Mouse (Mus musculus): Measurements from ENCODE around the gene Pnmal2. TPM values are rescaled to one million over a fixed set of nuclear protein-coding genes. Genes with fewer than 3 reads are reported as not detected.
A peak's percentile ranks its signal among the peaks of the same experiment; 100 is the strongest.

Pnmal2 gene
- polyA plus RNA-seq, 1 experiment from 2014 or later: 92.1 TPM

GRCm38 (mm10) chr7:16931968-16932627 lies 12.4 kb upstream of the Pnmal2 start:
- H3K4me3 ChIP-seq (ENCODE audit: low read depth, low read length): no peak overlapping the region
- no peak overlapping the region for H3K27ac ChIP-seq (ENCODE audit: low read depth, low read length)
- no peak overlapping the region for H3K4me2 ChIP-seq (ENCODE audit: low read depth, low read length)
- 22% methylated on average over 14 of the region's 14 CpGs for WGBS
- ATAC-seq (ENCODE audit: low read depth): peak; percentile 66
- H3K27me3 ChIP-seq (ENCODE audit: control insufficient read depth, insufficient read depth, low read length): no peaks in the 10 kb centered on the region
- no peak overlapping the region for H3K9ac ChIP-seq (replicated peaks; ENCODE audit: low read depth, low read length)
- H3K36me3 ChIP-seq (ENCODE audit: control insufficient read depth, insufficient read depth, low read length): no peaks in the 10 kb centered on the region
- H3K4me1 ChIP-seq (ENCODE audit: control insufficient read depth, insufficient read depth, low read length): 0 out of 2 replicates have a peak, but pooled peaks cover 4% of the 10 kb centered on the region
- no peaks in the 10 kb centered on the region for H3K9me3 ChIP-seq (ENCODE audit: control insufficient read depth, low read length)

- Histone ChIP-seq H3K9me3 (ENCODE audit: control insufficient read depth, low read length) (no peaks in the 10 kb centered on the region), H3K4me1 (ENCODE audit: control insufficient read depth, insufficient read depth, low read length) (0 out of 2 replicates have a peak, but pooled peaks cover 4% of the 10 kb centered on the region), H3K4me3 (ENCODE audit: low read depth, low read length) (no peak overlapping the region), H3K27ac (ENCODE audit: low read depth, low read length) (peak overlapping the region; percentile 66), H3K27me3 (ENCODE audit: control insufficient read depth, insufficient read depth, low read length) (no peaks in the 10 kb centered on the region), H3K36me3 (ENCODE audit: control insufficient read depth, insufficient read depth, low read length) (no peaks in the 10 kb centered on the region), H3K4me2 (ENCODE audit: low read depth, low read length) (no peak overlapping the region), H3K9ac (replicated peaks; ENCODE audit: low read depth, low read length) (no peak overlapping the region)
- WGBS: 37% methylated on average over 14 of the region's 14 CpGs
- ATAC-seq (ENCODE audit: low read depth): peak; percentile 70
Observed at GRCm38 (mm10) chr7:16932704-16933577, 11.5 kb upstream of the Pnmal2 start.

- ATAC-seq (ENCODE audit: low read depth): no peak
- peaks cover 10% of the 10 kb centered on the region for H3K4me1 ChIP-seq (ENCODE audit: control insufficient read depth, insufficient read depth, low read length)
Observed at GRCm38 (mm10) chr7:16937312-16937711, 7.2 kb upstream of the Pnmal2 start.

GRCm38 (mm10) chr7:16938117-16938791 lies 6.2 kb upstream of the Pnmal2 start:
- Histone ChIP-seq H3K4me3 (ENCODE audit: low read depth, low read length) (no peak overlapping the region), H3K9me3 (ENCODE audit: control insufficient read depth, low read length) (no peaks in the 10 kb centered on the region), H3K9ac (replicated peaks; ENCODE audit: low read depth, low read length) (no peak overlapping the region), H3K27me3 (ENCODE audit: control insufficient read depth, insufficient read depth, low read length) (no peaks in the 10 kb centered on the region), H3K27ac (ENCODE audit: low read depth, low read length) (peak overlapping the region; percentile 74), H3K36me3 (ENCODE audit: control insufficient read depth, insufficient read depth, low read length) (no peaks in the 10 kb centered on the region), H3K4me1 (ENCODE audit: control insufficient read depth, insufficient read depth, low read length) (peaks cover 13% of the 10 kb centered on the region), H3K4me2 (ENCODE audit: low read depth, low read length) (no peak overlapping the region)
- 62% methylated on average over 17 of the region's 17 CpGs for WGBS
- peak; percentile 91; the same call in 1 of the 2 replicates for ATAC-seq (ENCODE audit: low read depth)

More at GRCm38 (mm10) chr7:16937312-16937711, 7.2 kb upstream of the Pnmal2 start:
- Histone ChIP-seq H3K9ac (replicated peaks; ENCODE audit: low read depth, low read length) (no peak overlapping the region), H3K27ac (ENCODE audit: low read depth, low read length) (no peak overlapping the region), H3K36me3 (ENCODE audit: control insufficient read depth, insufficient read depth, low read length) (no peaks in the 10 kb centered on the region), H3K27me3 (ENCODE audit: control insufficient read depth, insufficient read depth, low read length) (no peaks in the 10 kb centered on the region), H3K4me2 (ENCODE audit: low read depth, low read length) (no peak overlapping the region), H3K9me3 (ENCODE audit: control insufficient read depth, low read length) (no peaks in the 10 kb centered on the region), H3K4me3 (ENCODE audit: low read depth, low read length) (no peak overlapping the region)
- WGBS: 45% methylated on average over 4 of the region's 4 CpGs

- H3K4me1 ChIP-seq (ENCODE audit: control insufficient read depth, insufficient read depth, low read length): peaks cover 18% of the 10 kb centered on the region
- H3K9ac ChIP-seq (replicated peaks; ENCODE audit: low read depth, low read length): no peak overlapping the region
- H3K4me2 ChIP-seq (ENCODE audit: low read depth, low read length): no peak overlapping the region
- H3K27ac ChIP-seq (ENCODE audit: low read depth, low read length): peak overlapping the region; percentile 7; the same call in 1 of the 2 replicates
- H3K4me3 ChIP-seq (ENCODE audit: low read depth, low read length): no peak overlapping the region
- WGBS: 60% methylated on average over 7 of the region's 7 CpGs
- no peaks in the 10 kb centered on the region for H3K27me3 ChIP-seq (ENCODE audit: control insufficient read depth, insufficient read depth, low read length)
- H3K36me3 ChIP-seq (ENCODE audit: control insufficient read depth, insufficient read depth, low read length): no peaks in the 10 kb centered on the region
- ATAC-seq (ENCODE audit: low read depth): no peak
- H3K9me3 ChIP-seq (ENCODE audit: control insufficient read depth, low read length): no peaks in the 10 kb centered on the region
Observed at GRCm38 (mm10) chr7:16940292-16940691, 4.2 kb upstream of the Pnmal2 start.

- Histone ChIP-seq H3K4me1 (ENCODE audit: control insufficient read depth, insufficient read depth, low read length) (peaks cover 27% of the 10 kb centered on the region), H3K36me3 (ENCODE audit: control insufficient read depth, insufficient read depth, low read length) (no peaks in the 10 kb centered on the region), H3K27me3 (ENCODE audit: control insufficient read depth, insufficient read depth, low read length) (no peaks in the 10 kb centered on the region), H3K4me2 (ENCODE audit: low read depth, low read length) (no peak overlapping the region), H3K4me3 (ENCODE audit: low read depth, low read length) (no peak overlapping the region), H3K9ac (replicated peaks; ENCODE audit: low read depth, low read length) (no peak overlapping the region), H3K9me3 (ENCODE audit: control insufficient read depth, low read length) (no peaks in the 10 kb centered on the region), H3K27ac (ENCODE audit: low read depth, low read length) (peak overlapping the region; percentile 94)
- WGBS: 44% methylated on average over 4 of the region's 4 CpGs
- ATAC-seq (ENCODE audit: low read depth): no peak
Observed at GRCm38 (mm10) chr7:16942861-16943260, 1.6 kb upstream of the Pnmal2 start.

- peak overlapping the region; percentile 94 for H3K27ac ChIP-seq (ENCODE audit: low read depth, low read length)
- H3K4me3 ChIP-seq (ENCODE audit: low read depth, low read length): peak overlapping the region; percentile 75
- H3K36me3 ChIP-seq (ENCODE audit: control insufficient read depth, insufficient read depth, low read length): no peaks in the 10 kb centered on the region
- H3K4me2 ChIP-seq (ENCODE audit: low read depth, low read length): peak overlapping the region; percentile 98
- peak overlapping the region; percentile 86 for H3K9ac ChIP-seq (replicated peaks; ENCODE audit: low read depth, low read length)
- H3K9me3 ChIP-seq (ENCODE audit: control insufficient read depth, low read length): no peaks in the 10 kb centered on the region
- under 1% methylated on average over 22 of the region's 22 CpGs for WGBS
- peaks cover 41% of the 10 kb centered on the region for H3K4me1 ChIP-seq (ENCODE audit: control insufficient read depth, insufficient read depth, low read length)
- H3K27me3 ChIP-seq (ENCODE audit: control insufficient read depth, insufficient read depth, low read length): no peaks in the 10 kb centered on the region
- no peak; the same call in 1 of the 2 replicates for ATAC-seq (ENCODE audit: low read depth)
Observed at GRCm38 (mm10) chr7:16944808-16945315, 380 bp downstream of the Pnmal2 start.

GRCm38 (mm10) chr7:16945419-16945818 lies 937 bp downstream of the Pnmal2 start:
- peak overlapping the region; percentile 86 for H3K9ac ChIP-seq (replicated peaks; ENCODE audit: low read depth, low read length)
- peak overlapping the region; percentile 75 for H3K4me3 ChIP-seq (ENCODE audit: low read depth, low read length)
- WGBS: 11% methylated on average over 17 of the region's 17 CpGs

More at GRCm38 (mm10) chr7:16945419-16945818, 937 bp downstream of the Pnmal2 start:
- Histone ChIP-seq H3K9me3 (ENCODE audit: control insufficient read depth, low read length) (no peaks in the 10 kb centered on the region), H3K27me3 (ENCODE audit: control insufficient read depth, insufficient read depth, low read length) (no peaks in the 10 kb centered on the region), H3K4me2 (ENCODE audit: low read depth, low read length) (peak overlapping the region; percentile 98), H3K4me1 (ENCODE audit: control insufficient read depth, insufficient read depth, low read length) (peaks cover 46% of the 10 kb centered on the region), H3K36me3 (ENCODE audit: control insufficient read depth, insufficient read depth, low read length) (no peaks in the 10 kb centered on the region), H3K27ac (ENCODE audit: low read depth, low read length) (peak overlapping the region; percentile 94)
- no peak for ATAC-seq (ENCODE audit: low read depth)
